Mouse (Mus musculus) right cerebral cortex, adult 2 months (tissue): ENCODE measurements at regions not wholly inside any gene's neighbourhood (a gene's known extent, or its start where the extent isn't known, plus 50 kb on each side); places are given as distances from the start of the nearest gene placed in this dataset.
"Not testable (repeated sequence)": the region's sequence is repeated elsewhere in the genome, so short reads cannot be mapped to it uniquely, and the experiment has no call there.

Experiments used
- DNase-seq, 2 experiments: peaks; one replicate each; pipeline ENCODE4 v3.0.0; 2021 to 2022; ENCODE audit warnings: low spot score in 2 of 2

DNA sequence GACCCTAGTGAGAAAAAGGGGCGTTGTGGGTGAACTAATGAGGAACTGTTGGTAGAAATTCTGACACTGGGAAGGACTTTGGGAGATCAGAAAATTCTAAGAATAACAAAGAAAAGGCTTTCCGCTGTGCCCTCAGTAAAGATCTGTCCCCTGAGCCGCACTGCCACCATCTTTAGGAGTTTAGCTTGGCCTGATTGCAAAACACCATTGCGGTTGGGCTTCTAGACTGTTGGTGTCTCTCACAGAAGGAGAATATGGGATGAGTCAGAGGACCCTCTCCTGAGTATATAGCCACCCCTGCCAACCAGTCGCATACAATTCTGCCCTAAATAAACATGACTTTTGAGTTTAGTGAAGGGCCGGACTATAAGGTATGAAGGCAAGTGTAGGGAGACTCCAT lies 147.5 kb upstream of the Nrip1 start:
- DNase-seq = no peak

- DNase-seq = no peak
Observed at GRCm38 (mm10) chr16:76520643-76520993, 147.0 kb upstream of the Nrip1 start.

GRCm38 (mm10) chr16:76519911-76520642 lies 146.4 kb upstream of the Nrip1 start:
- DNase-seq = no peak

DNA sequence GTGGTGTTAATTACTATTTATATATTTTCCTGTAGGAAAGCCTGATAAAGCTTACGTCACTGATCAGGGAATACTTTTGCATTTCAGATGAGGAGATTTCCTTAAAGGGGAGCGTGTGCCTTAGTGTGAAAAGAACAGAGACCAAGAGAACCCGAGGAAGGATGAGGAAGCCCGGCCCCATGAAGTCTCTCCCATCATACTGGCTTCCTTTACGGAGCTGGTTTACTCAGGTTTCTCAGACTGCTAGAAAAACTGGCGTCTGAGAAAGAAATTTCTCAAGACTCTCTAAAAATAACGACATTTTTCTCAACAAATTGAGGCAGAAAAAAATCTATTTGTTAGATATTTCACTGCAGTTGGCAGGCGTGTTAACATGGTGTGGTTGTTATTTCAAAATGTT lies 137.2 kb upstream of the Nrip1 start:
- DNase-seq = peak; percentile 16 to 17

DNA sequence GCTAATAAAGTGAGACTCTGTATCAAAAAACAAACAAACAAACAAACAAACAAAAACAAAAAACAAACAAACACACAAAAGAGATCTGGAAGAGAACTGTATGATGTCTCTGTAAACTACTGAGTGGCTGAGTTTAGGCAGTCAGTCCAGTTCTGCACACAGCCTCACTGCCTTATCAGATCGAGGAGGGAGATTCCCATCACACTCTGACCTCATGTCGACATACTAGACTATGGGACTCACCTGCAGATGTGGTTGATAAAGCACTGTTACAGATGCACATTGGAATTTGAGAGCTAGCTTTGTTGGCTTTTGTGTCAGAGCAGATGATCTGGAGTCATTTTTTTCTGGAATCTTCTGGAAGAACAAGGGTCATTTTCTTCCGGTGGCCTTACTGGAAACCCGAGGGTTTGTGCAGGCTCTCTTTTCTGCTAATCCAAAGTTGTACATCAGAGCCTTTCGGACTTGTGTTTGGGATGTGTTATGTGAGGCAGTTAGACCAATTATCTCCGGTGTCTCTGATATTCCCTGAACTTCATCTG lies 135.6 kb upstream of the Nrip1 start:
- no peak for DNase-seq

DNA sequence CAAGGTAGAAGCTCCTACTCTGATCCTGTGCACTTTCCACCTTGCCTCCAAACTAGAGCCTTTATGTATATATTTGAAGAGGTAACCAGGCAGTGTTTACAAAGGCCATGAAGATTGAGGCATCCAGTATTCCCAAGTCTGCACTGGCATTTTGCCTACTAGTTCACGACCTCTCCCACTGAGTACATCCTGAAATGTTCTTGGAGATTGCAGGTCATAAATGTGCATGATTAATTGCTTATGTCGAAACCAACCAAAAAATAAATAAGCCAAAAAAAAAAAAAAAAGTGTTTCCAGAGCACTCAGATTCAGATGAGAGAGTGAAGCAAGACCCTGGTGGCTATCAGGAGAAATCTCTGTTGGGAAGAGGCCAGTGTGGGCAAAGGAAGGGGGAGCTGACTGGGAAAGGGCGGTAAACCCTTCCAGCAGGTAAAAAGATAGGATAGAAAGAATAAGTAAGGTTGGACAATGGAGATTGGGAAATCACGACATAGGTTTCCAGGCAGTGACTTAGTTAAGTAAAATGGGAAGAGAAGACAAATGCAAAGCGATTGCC lies 133.6 kb upstream of the Nrip1 start:
- DNase-seq = no peak

GRCm38 (mm10) chr16:76506240-76506639 lies 132.6 kb upstream of the Nrip1 start:
- no peak for DNase-seq

- DNase-seq = no peak
Observed at GRCm38 (mm10) chr16:76499686-76500400, 126.2 kb upstream of the Nrip1 start.

- DNase-seq = no peak
Observed at GRCm38 (mm10) chr16:76498233-76498632, 124.6 kb upstream of the Nrip1 start.

DNA sequence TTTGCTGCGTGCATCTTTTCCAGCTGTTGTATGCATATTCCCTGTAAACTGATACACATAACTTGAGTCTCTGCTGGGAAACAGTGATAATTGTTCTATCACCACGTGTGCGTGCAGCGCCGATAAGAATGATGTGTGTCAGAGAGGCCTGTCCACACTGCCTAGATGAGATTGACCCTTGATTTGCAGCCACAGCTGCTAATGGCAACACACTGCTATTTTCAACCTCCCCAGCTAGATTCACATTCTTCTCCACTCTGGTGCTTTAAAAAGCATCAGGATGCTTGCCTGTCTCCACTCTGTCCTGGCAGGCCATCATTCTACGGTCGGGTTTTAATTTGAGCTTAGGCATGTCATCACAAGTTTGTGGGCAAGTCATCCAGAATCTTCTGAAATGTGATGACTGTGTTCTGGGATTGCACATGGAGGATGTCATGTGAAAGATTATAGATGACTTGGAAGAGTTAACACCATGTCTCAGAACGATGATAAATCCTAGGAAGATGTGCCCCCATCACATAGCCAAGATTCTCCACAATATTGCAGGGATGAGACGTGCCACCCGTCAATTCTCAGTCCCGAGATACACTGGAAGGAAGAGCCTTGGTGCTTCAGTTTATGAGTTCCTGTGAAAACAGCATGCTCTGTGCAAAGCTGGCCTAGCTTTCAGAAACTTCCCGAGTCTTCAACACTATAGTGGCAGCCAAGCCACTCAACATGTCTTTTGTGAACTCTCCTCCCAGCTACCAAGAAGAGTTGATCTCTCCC lies 123.6 kb upstream of the Nrip1 start:
- DNase-seq = no peak

DNA sequence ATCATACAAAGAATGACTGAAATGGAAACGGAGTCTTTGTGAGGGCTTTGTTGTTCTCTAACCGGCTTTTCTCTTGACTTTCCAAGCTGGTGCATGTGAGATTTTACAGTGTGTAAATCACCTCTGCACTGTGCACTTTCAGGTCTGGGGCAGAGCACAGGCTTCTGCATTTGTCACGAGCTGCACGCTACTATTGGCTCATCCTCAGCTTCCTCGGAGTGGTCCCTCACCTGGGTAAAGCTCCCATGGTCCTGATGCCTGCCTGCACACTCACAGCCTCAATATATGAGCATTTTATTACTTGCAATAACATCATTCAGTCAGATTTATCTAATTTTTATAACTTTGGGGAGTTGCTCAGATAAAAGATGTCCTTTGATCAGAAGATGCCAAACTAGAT lies 109.8 kb upstream of the Nrip1 start:
- DNase-seq = no peak

- DNase-seq = no peak
Observed at GRCm38 (mm10) chr16:76481966-76482365, 108.3 kb upstream of the Nrip1 start.

DNA sequence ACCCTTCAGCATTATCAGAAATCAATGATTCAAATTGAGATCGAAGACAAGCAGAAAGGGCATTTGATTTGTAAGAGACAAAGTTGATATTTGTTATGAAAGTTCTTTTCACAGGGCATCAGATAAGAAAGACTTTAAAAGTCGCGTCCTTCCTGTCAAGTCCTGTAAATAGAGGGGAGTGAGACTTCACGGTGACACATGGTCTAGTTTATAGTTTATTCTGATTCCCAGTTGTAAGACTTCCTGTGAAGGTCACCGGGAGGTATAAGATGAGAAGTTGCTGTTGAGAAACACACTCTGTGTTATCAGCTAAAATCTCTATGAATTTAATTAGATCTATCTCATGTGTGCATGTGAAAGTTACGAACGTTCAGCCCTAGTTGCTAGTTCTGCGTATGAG lies 103.8 kb upstream of the Nrip1 start:
- no peak for DNase-seq

DNA sequence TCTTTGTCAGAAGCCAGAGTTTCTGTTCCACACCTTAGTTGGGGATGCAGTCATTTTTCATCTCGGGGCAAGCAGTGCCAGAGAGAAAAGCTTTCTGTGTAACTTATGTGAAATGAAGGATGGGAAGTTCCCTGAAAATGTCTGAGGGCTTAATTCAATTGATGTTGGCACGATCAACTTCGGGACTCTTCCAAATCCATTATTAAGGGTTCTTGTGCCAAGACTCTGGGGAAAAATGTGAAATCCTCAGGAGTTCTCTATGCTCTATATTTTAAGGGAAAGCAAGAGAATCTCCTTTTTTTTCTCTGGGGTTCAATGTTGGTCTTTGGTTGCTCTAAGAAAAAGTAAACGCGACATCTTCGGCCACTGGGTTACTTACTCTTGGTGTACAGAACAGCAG lies 100.9 kb upstream of the Nrip1 start:
- no peak for DNase-seq

DNA sequence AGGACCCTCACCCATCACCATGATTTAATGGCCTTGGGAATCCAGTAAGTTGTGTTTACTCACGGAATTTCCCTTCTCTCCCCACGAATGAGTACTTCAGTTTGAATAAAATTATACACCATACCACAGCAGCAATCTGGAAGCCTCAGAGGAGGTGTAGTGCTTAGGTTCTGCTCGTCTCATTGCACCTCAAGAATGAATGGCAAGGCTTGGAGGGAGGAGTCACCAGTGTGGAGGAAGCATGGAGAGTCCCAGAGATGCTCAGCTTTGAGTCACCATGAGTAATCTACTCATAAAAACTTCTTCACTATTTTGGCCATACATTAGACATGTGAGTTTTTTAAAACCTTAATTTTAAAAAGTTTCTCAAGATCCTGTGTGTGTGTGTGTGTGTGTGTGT lies 98.8 kb upstream of the Nrip1 start:
- no peak for DNase-seq

- DNase-seq = no peak
Observed at GRCm38 (mm10) chr16:76471081-76471480, 97.5 kb upstream of the Nrip1 start.

GRCm38 (mm10) chr16:76459521-76459920 lies 85.9 kb upstream of the Nrip1 start:
- DNase-seq = no peak

DNA sequence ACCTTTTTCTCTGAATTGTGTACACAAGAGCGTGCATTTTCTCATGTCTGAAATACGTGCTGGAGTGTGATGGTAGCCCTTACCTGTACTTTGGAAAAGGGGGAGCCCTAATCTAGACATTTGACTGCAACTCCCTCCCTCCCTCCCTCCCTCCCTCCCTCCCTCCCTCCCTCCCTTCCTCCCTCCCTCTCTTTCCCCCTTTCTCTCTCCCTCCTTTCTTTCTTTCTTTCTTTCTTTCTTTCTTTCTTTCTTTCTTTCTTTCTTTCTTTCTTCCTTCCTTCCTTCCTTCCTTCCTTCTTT lies 82.6 kb upstream of the Nrip1 start:
- DNase-seq = not testable (repeated sequence)

DNA sequence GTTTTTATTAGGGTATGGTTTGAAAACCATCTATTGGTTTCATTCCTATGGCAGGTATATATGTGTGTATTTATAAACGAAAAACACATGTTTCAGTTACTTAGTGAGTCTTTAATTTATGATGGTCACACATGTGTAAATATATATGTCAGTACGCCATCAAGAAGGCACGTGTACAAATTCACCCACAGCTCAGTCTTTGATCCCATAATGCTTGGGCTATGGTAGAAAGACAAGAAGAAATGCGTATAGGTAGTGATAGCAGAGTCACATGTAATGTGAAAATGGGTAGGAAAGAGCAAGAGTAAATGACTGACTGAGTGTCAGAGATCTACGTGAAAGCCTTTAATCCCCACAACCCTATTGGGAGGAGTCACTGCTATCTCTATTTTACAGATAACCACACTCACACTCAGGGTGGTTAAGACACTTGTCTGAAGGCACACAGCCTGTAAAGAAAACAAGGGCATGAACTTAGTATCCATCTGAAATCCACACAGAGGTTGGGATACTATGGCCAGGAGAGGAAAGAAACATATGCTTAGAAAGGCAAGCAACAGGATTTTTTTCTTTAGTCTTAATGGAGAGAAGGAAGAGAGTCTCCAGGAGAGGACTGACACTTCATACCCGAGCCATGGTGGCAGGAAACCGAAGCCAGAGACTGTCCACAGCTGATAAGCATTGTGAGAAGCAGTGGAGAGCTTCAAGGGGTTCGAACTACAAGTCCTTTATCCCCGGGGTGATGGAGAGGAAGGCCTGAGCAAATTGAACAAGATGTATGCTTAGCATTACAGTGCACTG lies 82.1 kb upstream of the Nrip1 start:
- DNase-seq = no peak

GRCm38 (mm10) chr16:76454741-76455465 lies 81.3 kb upstream of the Nrip1 start:
- DNase-seq = no peak
